In genomic region chr13:94262551-94262950, GRCm38 (mm10) we compare ENCODE assay signal across 8 mouse cellular contexts. TPM values are rescaled to one million over a fixed set of nuclear protein-coding genes. Genes with fewer than 3 reads are reported as not detected.
DNase-seq lines count a peak whose midpoint lies in the region; ATAC-seq and TF ChIP-seq lines count a peak whose summit lies in the region.
"Had no signal": no experiment of that assay in that cellular context is flagged by ENCODE, and none has a peak within 500 bp of the region (broad histone marks: within the 10 kb centered on the region; RNA-seq: fewer than 3 reads in every experiment).

No protein-coding gene starts in this region.

- no peak overlapping the region for H3K4me2 ChIP-seq in stomach, embryonic 15.5 days
- no peak overlapping the region for H3K4me2 ChIP-seq in stomach, postnatal 0 days (replicated peaks; ENCODE audit: low read depth)

- DNase-seq in stomach, postnatal 0 days (ENCODE audit: low spot score), result no peak
- DNase-seq in cerebellum, adult 11 months, result peak; percentile 24
- no peak for DNase-seq in left cerebral cortex, adult 9 months (ENCODE audit: low spot score in 2 of 2)
- no peak for DNase-seq in spleen, postnatal 4 days (ENCODE audit: low spot score in 2 of 2)
- DNase-seq in urinary bladder, postnatal 36 days (ENCODE audit: low spot score in 2 of 2), result no peak

- no peak overlapping the region for H3K4me3 ChIP-seq in stomach, embryonic 15.5 days (replicated peaks)
- no peak overlapping the region for H3K4me3 ChIP-seq in stomach, postnatal 0 days (ENCODE audit: low read depth, low read length)

- 77% methylated on average over 4 of the region's 4 CpGs for WGBS in stomach, embryonic 15.5 days
- WGBS in stomach, postnatal 0 days, result 69% methylated on average over 4 of the region's 4 CpGs

- H3K27me3 ChIP-seq in stomach, embryonic 15.5 days (replicated peaks), result no peaks in the 10 kb centered on the region
- H3K27me3 ChIP-seq in stomach, postnatal 0 days (ENCODE audit: control insufficient read depth, insufficient read depth, low read length), result no peaks in the 10 kb centered on the region

- H3K36me3 ChIP-seq in stomach, embryonic 15.5 days, result no peaks in the 10 kb centered on the region
- no peaks in the 10 kb centered on the region for H3K36me3 ChIP-seq in stomach, postnatal 0 days (ENCODE audit: control insufficient read depth, insufficient read depth, low read length)

- peak; percentile 49 for ATAC-seq in stomach, embryonic 15.5 days (ENCODE audit: insufficient read depth, low FRiP score, low read depth)
- no peak for ATAC-seq in stomach, postnatal 0 days (ENCODE audit: low FRiP score, low TSS enrichment)
- peak; percentile 58 for ATAC-seq in erythroid progenitor cell, adult 5-6 weeks (replicated peaks; ENCODE audit: low FRiP score, poor library complexity, severe bottlenecking)
- ATAC-seq: intestine, postnatal 0 days had no signal

- no peak overlapping the region for H3K27ac ChIP-seq in stomach, embryonic 15.5 days
- no peak overlapping the region for H3K27ac ChIP-seq in stomach, postnatal 0 days (replicated peaks)

- TF ChIP-seq EP300 in stomach, postnatal 0 days (optimal IDR thresholded peaks at IDR 0.05), result no peak

- H3K4me1 ChIP-seq in stomach, embryonic 15.5 days, result no peaks in the 10 kb centered on the region
- H3K4me1 ChIP-seq in stomach, postnatal 0 days (replicated peaks; ENCODE audit: control insufficient read depth, insufficient read depth), result no peaks in the 10 kb centered on the region

- H3K9me3 ChIP-seq in stomach, embryonic 15.5 days, result no peaks in the 10 kb centered on the region
- no peaks in the 10 kb centered on the region for H3K9me3 ChIP-seq in stomach, postnatal 0 days (ENCODE audit: control insufficient read depth, low read length)

- no peak overlapping the region for H3K9ac ChIP-seq in stomach, embryonic 15.5 days
- H3K9ac ChIP-seq in stomach, postnatal 0 days (ENCODE audit: low read length), result no peak overlapping the region

- TF ChIP-seq CTCF in stomach, postnatal 0 days (IDR thresholded peaks at IDR 0.05; ENCODE audit: low read depth), result no peak

RNA-seq across cellular contexts. Expression of gene Scamp1, which starts 23.1 kb away (rescaled TPM):
- polyA plus RNA-seq in stomach, embryonic 15.5 days (2015; fragmentation: Nextera tagmentation; extraction: Ambion mirVana), result 37.1 and 38.4 TPM in 2 replicates
- polyA plus RNA-seq in stomach, postnatal 0 days (2015; fragmentation: Nextera tagmentation; extraction: Ambion mirVana), result 33.8 and 34.7 TPM in 2 replicates
- total RNA-seq in erythroid progenitor cell, adult 5-6 weeks (2015; ENCODE audit: low replicate concordance), result 3.2 and 7.5 TPM in 2 replicates
- 1.3 and 1.4 TPM in 2 replicates for total RNA-seq in erythroid progenitor cell, adult 5-6 weeks (2017; ENCODE audit: low replicate concordance)
